Mouse (Mus musculus) C2C12 (cell line): ENCODE data around the gene Nwd2.

Source experiments
- CEBPB ChIP-seq: IDR thresholded peaks from one replicate; pipeline ENCODE4 v1.6.1; 2011; ENCODE audit warnings: low read depth, mild to moderate bottlenecking, control low read depth, moderate library complexity
- CTCF ChIP-seq: IDR thresholded peaks from one replicate; pipeline ENCODE4 v1.5.1; 2011; ENCODE audit not compliant: control insufficient read depth, insufficient read depth, insufficient read length
- MAX ChIP-seq: IDR thresholded peaks from one replicate; pipeline ENCODE4 v1.6.1; 2011; ENCODE audit warnings: mild to moderate bottlenecking, control low read depth

DNA sequence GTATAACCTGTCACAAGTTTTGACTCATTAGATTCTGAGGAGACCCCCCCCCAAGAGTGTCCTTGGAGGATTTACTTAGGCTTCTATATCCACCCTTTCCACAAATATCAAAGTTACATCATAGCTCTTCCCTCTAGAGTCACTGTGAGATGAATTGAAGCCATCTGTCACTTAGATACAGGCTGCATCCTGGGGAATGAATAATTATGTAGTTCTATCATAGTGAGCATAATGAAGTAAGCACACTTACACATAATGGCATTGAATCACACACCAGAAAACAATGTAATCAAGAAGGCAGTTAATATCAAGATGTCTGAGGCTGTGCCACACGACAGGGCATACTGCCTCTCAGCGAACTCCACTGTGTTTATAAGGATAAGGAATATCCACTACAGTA lies 47.9 kb downstream of the Nwd2 start:
- TF ChIP-seq CTCF, result no peak
- no peak for TF ChIP-seq CEBPB
- TF ChIP-seq MAX, result no peak
